Mouse (Mus musculus): ENCODE measurements around the gene Arrdc2. TPM values are rescaled to one million over a fixed set of nuclear protein-coding genes. Genes with fewer than 3 reads are reported as not detected.

The Arrdc2 gene
- polyA plus RNA-seq, 1 experiment from 2014 or later, result 8.2 TPM

GRCm38 (mm10) chr8:70789046-70789445 lies 50.5 kb downstream of the Arrdc2 start:
- Histone ChIP-seq H3K27ac (no peak overlapping the region), H3K4me3 (replicated peaks) (no peak overlapping the region), H3K27me3 (peaks cover 25% of the 10 kb centered on the region; the same call in 1 of the 2 replicates), H3K9me3 (no peaks in the 10 kb centered on the region), H3K4me1 (peaks cover 39% of the 10 kb centered on the region), H3K36me3 (replicated peaks) (peaks cover 49% of the 10 kb centered on the region), H3K9ac (no peak overlapping the region), H3K4me2 (no peak overlapping the region)
- no peak for ATAC-seq (ENCODE audit: low FRiP score)
- 85% methylated on average over 10 of the region's 10 CpGs for WGBS

GRCm38 (mm10) chr8:70787941-70788667 lies 51.4 kb downstream of the Arrdc2 start:
- H3K4me1 ChIP-seq, result peaks cover 31% of the 10 kb centered on the region
- no peaks in the 10 kb centered on the region for H3K9me3 ChIP-seq
- H3K4me3 ChIP-seq (replicated peaks), result no peak overlapping the region
- ATAC-seq (ENCODE audit: low FRiP score), result no peak
- peaks cover 23% of the 10 kb centered on the region; the same call in 1 of the 2 replicates for H3K27me3 ChIP-seq
- 18% methylated on average over 30 of the region's 30 CpGs for WGBS
- no peak overlapping the region for H3K27ac ChIP-seq
- H3K36me3 ChIP-seq (replicated peaks), result peaks cover 58% of the 10 kb centered on the region
- H3K9ac ChIP-seq, result no peak overlapping the region
- 0 out of 2 replicates have a peak overlapping the region, but pooled peaks have one; percentile 6 for H3K4me2 ChIP-seq

GRCm38 (mm10) chr8:70787051-70787445 lies 52.5 kb downstream of the Arrdc2 start:
- Histone ChIP-seq H3K4me1 (peaks cover 24% of the 10 kb centered on the region), H3K4me2 (no peak overlapping the region), H3K9ac (no peak overlapping the region), H3K4me3 (replicated peaks) (no peak overlapping the region), H3K9me3 (no peaks in the 10 kb centered on the region), H3K27me3 (peaks cover 23% of the 10 kb centered on the region; the same call in 1 of the 2 replicates), H3K36me3 (replicated peaks) (peaks cover 66% of the 10 kb centered on the region), H3K27ac (no peak overlapping the region)
- 93% methylated on average over 3 of the region's 3 CpGs for WGBS
- ATAC-seq (ENCODE audit: low FRiP score), result no peak

DNA sequence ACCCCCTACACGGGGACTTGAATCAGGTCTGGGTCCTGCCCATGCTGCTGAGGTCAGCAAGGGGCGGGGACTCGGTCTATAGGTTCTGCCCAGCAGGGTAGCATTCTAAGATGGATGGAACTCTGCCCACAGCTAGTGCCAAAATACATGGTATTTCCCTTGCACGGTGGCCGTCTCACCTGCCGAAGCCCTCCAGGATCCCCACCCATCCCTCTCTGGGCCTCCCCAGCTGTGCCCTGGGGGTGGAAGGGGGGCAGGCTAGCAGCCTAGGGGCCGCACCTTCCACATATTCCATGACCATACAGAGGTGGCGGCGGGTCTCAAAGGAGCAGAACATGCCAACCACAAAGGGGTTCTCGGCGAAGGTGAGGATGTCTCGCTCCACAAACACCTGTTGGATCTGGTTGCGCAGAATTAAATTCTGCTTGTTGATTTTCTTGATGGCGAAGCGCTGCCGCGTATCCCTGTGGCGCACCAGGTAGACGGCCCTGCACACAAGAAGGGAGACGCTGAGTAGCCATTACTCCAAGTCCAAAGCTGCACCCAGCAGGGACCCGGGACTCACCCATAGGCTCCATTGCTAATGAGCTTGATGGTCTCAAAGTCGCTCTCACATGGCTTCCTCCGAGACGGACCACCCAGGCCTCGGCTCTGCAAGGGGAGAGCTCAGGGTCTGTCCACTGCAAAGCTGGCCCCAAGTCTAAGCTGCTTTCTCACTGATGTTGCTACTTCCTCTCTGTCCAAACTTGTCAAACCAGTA lies 53.0 kb downstream of the Arrdc2 start:
- H3K36me3 ChIP-seq (replicated peaks), result peaks cover 71% of the 10 kb centered on the region
- 84% methylated on average over 25 of the region's 25 CpGs for WGBS

More for the DNA sequence above, 53.0 kb downstream of the Arrdc2 start:
- H3K4me2 ChIP-seq, result no peak overlapping the region
- no peaks in the 10 kb centered on the region for H3K9me3 ChIP-seq
- H3K9ac ChIP-seq, result no peak overlapping the region
- ATAC-seq (ENCODE audit: low FRiP score), result no peak
- H3K4me1 ChIP-seq, result peaks cover 18% of the 10 kb centered on the region
- H3K27me3 ChIP-seq, result peaks cover 23% of the 10 kb centered on the region; the same call in 1 of the 2 replicates
- H3K27ac ChIP-seq, result no peak overlapping the region
- H3K4me3 ChIP-seq (replicated peaks), result no peak overlapping the region

Small RNA genes within 50 kb of the gene (microRNA-seq; reads per million reads assigned to microRNA genes)
- gene Mir7240, result not detected

Other genes with a start within 250 kb of the Arrdc2 start
- gene Isyna1, start 245.3 kb downstream of the Arrdc2 start, polyA plus RNA-seq (2016; fragmentation: Nextera tagmentation; extraction: Ambion mirVana), result 101 and 107 TPM in 2 replicates
- 97.4 and 106 TPM in 2 replicates for gene Ssbp4, start 230.8 kb downstream of the Arrdc2 start, polyA plus RNA-seq (2016; fragmentation: Nextera tagmentation; extraction: Ambion mirVana)
- gene Lrrc25, start 223.6 kb downstream of the Arrdc2 start, polyA plus RNA-seq (2016; fragmentation: Nextera tagmentation; extraction: Ambion mirVana), result 0.31 and 0.45 TPM in 2 replicates
- gene Gdf15, start 207.3 kb downstream of the Arrdc2 start, polyA plus RNA-seq (2016; fragmentation: Nextera tagmentation; extraction: Ambion mirVana), result 0.14 TPM in 1 of 2 replicates, not detected in the other
- 69.3 and 70.4 TPM in 2 replicates for gene Pgpep1, start 179.3 kb downstream of the Arrdc2 start, polyA plus RNA-seq (2016; fragmentation: Nextera tagmentation; extraction: Ambion mirVana)
- gene Lsm4, start 166.5 kb downstream of the Arrdc2 start, polyA plus RNA-seq (2016; fragmentation: Nextera tagmentation; extraction: Ambion mirVana), result 259 and 275 TPM in 2 replicates
- 153 and 165 TPM in 2 replicates for gene Jund, start 140.8 kb downstream of the Arrdc2 start, polyA plus RNA-seq (2016; fragmentation: Nextera tagmentation; extraction: Ambion mirVana)
- gene Iqcn, start 136.3 kb downstream of the Arrdc2 start, polyA plus RNA-seq (2016; fragmentation: Nextera tagmentation; extraction: Ambion mirVana), result 0.04 and 0.10 TPM in 2 replicates
- not detected in 2 replicates for gene Gm3336, start 121.2 kb downstream of the Arrdc2 start, polyA plus RNA-seq (2016; fragmentation: Nextera tagmentation; extraction: Ambion mirVana)
- 0.14 and 0.17 TPM in 2 replicates for gene Pde4c, start 116.0 kb downstream of the Arrdc2 start, polyA plus RNA-seq (2016; fragmentation: Nextera tagmentation; extraction: Ambion mirVana)
- gene Rab3a, start 85.0 kb downstream of the Arrdc2 start, polyA plus RNA-seq (2016; fragmentation: Nextera tagmentation; extraction: Ambion mirVana), result 87.8 and 95.4 TPM in 2 replicates
- 33.2 and 34.5 TPM in 2 replicates for gene Mpv17l2, start 78.8 kb downstream of the Arrdc2 start, polyA plus RNA-seq (2016; fragmentation: Nextera tagmentation; extraction: Ambion mirVana)
- 72.7 and 79.1 TPM in 2 replicates for gene Pik3r2, start 63.0 kb downstream of the Arrdc2 start, polyA plus RNA-seq (2016; fragmentation: Nextera tagmentation; extraction: Ambion mirVana)
- 14.5 and 16.8 TPM in 2 replicates for gene Mast3, start 34.7 kb downstream of the Arrdc2 start, polyA plus RNA-seq (2016; fragmentation: Nextera tagmentation; extraction: Ambion mirVana)
- gene Il12rb1, start 31.3 kb downstream of the Arrdc2 start, polyA plus RNA-seq (2016; fragmentation: Nextera tagmentation; extraction: Ambion mirVana), result not detected in 2 replicates
- gene Kcnn1, start 23.5 kb upstream of the Arrdc2 start, polyA plus RNA-seq (2016; fragmentation: Nextera tagmentation; extraction: Ambion mirVana), result 14.4 and 16.3 TPM in 2 replicates
- gene Ccdc124, start 34.2 kb upstream of the Arrdc2 start, polyA plus RNA-seq (2016; fragmentation: Nextera tagmentation; extraction: Ambion mirVana), result 154 and 159 TPM in 2 replicates
- gene Slc5a5, start 53.0 kb upstream of the Arrdc2 start, polyA plus RNA-seq (2016; fragmentation: Nextera tagmentation; extraction: Ambion mirVana), result 0.49 and 0.67 TPM in 2 replicates
- gene Rpl18a, start 57.7 kb upstream of the Arrdc2 start, polyA plus RNA-seq (2016; fragmentation: Nextera tagmentation; extraction: Ambion mirVana), result 2,624 and 2,770 TPM in 2 replicates
- gene Map1s, start 66.2 kb upstream of the Arrdc2 start, polyA plus RNA-seq (2016; fragmentation: Nextera tagmentation; extraction: Ambion mirVana), result 61.4 and 61.6 TPM in 2 replicates

Data from forebrain, embryonic 12.5 days (tissue).